Mouse (Mus musculus): ENCODE data around the gene Tmtc2. TPM values are rescaled to one million over a fixed set of nuclear protein-coding genes. Genes with fewer than 3 reads are reported as not detected.

Gene Tmtc2
- 0.10 and 0.22 TPM in 2 replicates for polyA plus RNA-seq (2012; ENCODE audit: low replicate concordance)

DNA sequence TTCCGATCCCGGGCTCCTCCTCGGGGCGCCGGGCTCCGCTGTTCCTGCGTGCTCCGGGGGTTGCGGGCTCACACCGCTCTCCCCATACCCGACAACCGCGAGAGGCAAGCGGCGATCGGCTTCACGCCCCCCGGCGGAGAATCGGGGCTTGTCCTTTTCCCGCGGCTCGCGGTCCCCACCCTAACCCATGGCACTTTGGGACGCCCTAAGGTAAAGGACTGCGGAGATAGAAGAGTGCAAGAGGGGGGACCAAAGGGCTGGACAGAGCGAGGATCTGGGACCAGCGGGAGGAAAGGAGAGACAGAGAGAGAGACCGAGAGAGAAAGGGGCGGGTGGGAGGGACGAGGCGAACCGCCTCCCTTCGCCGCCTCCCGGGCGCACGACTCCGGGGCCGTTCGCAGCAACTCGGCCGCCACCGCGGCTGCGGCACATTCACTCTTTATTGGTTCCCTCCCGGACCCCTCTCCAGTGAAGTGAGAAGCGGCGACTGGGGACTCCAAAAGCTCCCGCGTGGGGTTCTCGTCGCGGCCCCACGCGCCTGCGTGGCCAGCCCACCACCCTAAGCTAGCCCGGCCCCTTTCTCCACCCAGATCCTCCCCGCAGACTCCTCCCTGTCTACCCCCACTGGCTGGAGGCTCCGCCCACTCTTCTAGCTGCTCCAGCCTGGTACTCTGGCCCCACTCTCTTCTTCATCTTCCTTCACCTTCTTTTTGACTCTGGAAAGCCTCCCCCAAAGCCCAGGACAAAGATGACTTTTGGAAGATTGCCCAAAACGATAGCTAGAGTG, at the start of gene Tmtc2:
Gene Tmtc2 (minus strand): TSS at position 544 of the 787 bp plus-strand sequence.

Measured in hematopoietic multipotent progenitor cell, adult 10-12 weeks (in vitro differentiated cells).